Mouse (Mus musculus): Measurements from ENCODE around the gene Fto. TPM values are rescaled to one million over a fixed set of nuclear protein-coding genes. Genes with fewer than 3 reads are reported as not detected.

Fto gene
- polyA plus RNA-seq, 1 experiment from 2014 or later = 120 TPM

DNA sequence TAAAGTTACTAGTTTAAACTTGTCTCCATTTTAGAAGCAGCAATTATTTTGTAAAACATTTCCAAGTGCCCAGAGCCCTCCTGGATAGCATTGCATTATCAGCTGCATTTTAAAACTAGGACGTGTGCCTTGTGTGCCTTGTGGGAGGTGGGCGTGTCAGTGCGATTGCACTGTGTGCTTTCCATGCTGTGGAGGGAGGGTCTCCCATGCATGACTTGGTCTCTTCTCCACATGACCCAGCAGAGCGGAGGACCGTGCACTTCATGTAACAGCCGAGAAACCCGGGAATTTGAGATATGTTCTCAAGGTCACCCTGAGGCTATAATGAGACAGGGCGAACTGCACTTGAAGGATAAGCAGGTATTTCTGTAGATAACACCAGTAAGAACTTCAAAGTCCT lies 347.6 kb downstream of the Fto start:
- 83% methylated on average over 8 of the region's 8 CpGs for WGBS
- H3K4me1 ChIP-seq (replicated peaks) = peaks cover 27% of the 10 kb centered on the region
- H3K9me3 ChIP-seq = no peaks in the 10 kb centered on the region
- ATAC-seq (ENCODE audit: low read depth) = no peak
- no peak overlapping the region for H3K4me2 ChIP-seq
- no peak overlapping the region for H3K4me3 ChIP-seq
- peaks cover 50% of the 10 kb centered on the region for H3K27me3 ChIP-seq
- no peak overlapping the region for H3K27ac ChIP-seq (replicated peaks)
- H3K9ac ChIP-seq = no peak overlapping the region
- H3K36me3 ChIP-seq = no peaks in the 10 kb centered on the region

DNA sequence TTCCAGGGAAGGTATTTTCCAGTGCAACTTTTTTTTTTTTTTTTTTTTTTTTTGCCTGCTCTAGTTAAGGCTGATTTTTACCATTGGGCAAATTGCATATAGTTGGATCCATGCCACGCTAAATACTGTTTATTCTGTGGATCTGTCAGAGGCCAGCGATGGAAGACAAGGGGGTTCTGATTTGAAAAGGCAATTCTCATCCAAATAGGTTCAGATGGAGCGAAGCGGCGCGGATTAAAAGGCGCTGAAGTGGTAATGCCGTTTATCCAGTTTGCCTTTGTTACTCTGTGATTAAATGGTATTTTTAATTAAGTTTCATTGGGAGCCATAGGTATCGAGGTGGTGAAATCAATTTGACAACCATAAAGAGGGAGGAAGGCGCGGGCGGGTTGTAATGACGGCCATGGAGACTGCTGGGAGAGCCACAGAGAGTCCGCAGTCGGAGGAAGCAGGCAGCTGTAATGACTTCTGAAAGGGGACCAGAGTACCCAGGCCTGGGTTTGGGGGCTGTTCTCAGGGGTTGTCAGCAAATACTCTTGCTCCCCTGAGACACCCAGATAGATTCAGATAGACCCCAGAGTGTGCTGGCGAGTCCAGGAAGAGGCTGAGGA lies 356.2 kb downstream of the Fto start:
- peak; percentile 24; the same call in 1 of the 2 replicates for ATAC-seq (ENCODE audit: low read depth)
- Histone ChIP-seq H3K4me2 (no peak overlapping the region), H3K9me3 (no peaks in the 10 kb centered on the region), H3K36me3 (no peaks in the 10 kb centered on the region), H3K4me1 (replicated peaks) (peaks cover 25% of the 10 kb centered on the region), H3K4me3 (no peak overlapping the region), H3K27me3 (peaks cover 68% of the 10 kb centered on the region), H3K9ac (no peak overlapping the region), H3K27ac (replicated peaks) (no peak overlapping the region)
- WGBS = 43% methylated on average over 16 of the region's 16 CpGs

DNA sequence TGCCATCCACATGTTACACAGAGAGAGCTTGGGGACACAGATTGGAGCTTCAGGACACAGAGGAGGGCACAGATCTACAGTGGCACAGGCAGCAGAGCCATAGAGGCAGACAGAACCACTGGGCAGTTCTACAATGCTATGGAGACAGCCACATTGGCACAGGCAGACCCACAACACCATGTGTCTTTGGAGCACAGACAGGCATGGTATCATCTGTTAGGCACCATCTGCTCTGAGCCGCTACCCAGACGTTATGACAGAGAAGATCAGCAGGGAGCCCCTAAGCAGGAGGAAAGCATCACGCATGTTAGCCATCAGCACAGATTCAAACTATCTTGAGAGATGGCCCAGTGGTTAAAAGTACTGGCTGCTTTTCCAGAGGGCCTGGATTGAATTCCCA lies 363.6 kb downstream of the Fto start:
- peaks cover 88% of the 10 kb centered on the region for H3K27me3 ChIP-seq
- no peaks in the 10 kb centered on the region for H3K9me3 ChIP-seq
- H3K4me1 ChIP-seq (replicated peaks) = peaks cover 20% of the 10 kb centered on the region
- no peak overlapping the region for H3K9ac ChIP-seq
- 39% methylated on average over 3 of the region's 3 CpGs for WGBS
- H3K4me2 ChIP-seq = no peak overlapping the region
- peak; percentile 40; the same call in 1 of the 2 replicates for ATAC-seq (ENCODE audit: low read depth)
- H3K36me3 ChIP-seq = no peaks in the 10 kb centered on the region
- no peak overlapping the region for H3K27ac ChIP-seq (replicated peaks)
- no peak overlapping the region for H3K4me3 ChIP-seq

DNA sequence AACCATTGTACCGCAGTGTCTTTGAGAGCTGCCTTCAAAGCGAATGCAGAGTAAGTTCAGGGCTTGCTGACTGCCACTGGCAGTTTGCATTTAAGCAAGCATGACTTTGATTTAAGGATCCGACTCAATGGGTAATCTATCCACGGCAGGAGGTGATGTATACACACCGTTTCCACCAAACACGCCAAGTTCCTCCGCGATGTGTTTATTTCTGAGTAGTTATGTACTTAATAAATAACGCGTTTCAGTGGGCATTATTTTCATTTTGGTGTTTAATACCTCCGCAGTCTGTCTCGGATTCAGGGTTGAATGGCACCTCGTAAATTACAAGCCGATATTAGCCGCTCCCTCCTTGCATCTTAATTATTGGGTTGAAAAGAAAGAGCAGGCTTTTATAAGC lies 366.1 kb downstream of the Fto start:
- Histone ChIP-seq H3K27me3 (peaks cover 88% of the 10 kb centered on the region), H3K4me1 (replicated peaks) (peaks cover 20% of the 10 kb centered on the region), H3K9ac (no peak overlapping the region), H3K4me2 (peak overlapping the region; percentile 13; the same call in 1 of the 2 replicates), H3K27ac (replicated peaks) (no peak overlapping the region), H3K9me3 (no peaks in the 10 kb centered on the region), H3K36me3 (no peaks in the 10 kb centered on the region), H3K4me3 (no peak overlapping the region)
- ATAC-seq (ENCODE audit: low read depth) = no peak
- WGBS = 12% methylated on average over 15 of the region's 15 CpGs

- no peak overlapping the region for H3K9ac ChIP-seq
- no peaks in the 10 kb centered on the region for H3K36me3 ChIP-seq
- H3K9me3 ChIP-seq = no peaks in the 10 kb centered on the region
- no peak overlapping the region for H3K4me3 ChIP-seq
- no peak overlapping the region for H3K4me2 ChIP-seq
- H3K4me1 ChIP-seq (replicated peaks) = peaks cover 23% of the 10 kb centered on the region
- no peak for ATAC-seq (ENCODE audit: low read depth)
- H3K27ac ChIP-seq (replicated peaks) = no peak overlapping the region
- WGBS = 39% methylated on average over 5 of the region's 5 CpGs
- peaks cover 91% of the 10 kb centered on the region for H3K27me3 ChIP-seq
These were observed 366.8 kb downstream of the Fto start for GRCm38 (mm10) chr8:91680125-91680524.

DNA sequence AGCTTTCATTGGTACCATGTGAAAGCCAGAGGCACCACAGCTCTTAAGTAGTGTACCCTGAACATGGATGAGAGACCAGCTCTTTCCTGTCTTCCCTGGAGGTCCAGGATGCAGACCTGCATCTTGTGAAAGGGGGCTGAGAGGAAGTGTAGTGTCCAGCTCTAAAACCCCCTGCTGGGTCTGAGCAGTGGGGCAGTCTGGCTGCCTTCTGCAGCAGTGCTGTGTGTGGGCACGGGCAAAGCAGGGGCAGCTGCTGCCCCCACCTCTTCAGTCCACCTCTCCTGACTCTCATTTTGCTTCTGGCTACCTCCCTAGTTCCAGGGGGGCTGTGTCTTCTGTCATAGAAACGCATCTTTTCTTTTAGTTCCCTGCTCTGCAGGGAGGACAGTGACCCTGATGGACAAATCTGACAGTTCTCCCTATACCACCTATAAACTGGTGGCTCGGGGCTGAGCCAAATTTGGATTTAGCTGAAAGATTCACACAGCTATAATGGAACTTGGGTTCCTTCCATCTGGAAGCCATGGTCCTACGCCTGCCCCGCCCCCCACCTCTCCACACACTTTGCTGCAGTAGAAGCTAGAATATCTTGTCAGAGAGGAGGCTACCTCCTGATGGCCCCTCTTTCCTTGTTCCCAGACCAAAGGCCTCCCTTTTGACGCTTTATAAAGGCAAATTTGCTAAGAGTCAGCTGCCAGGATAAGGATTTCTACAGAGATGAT lies 371.4 kb downstream of the Fto start:
- 72% methylated on average over 6 of the region's 6 CpGs for WGBS
- ATAC-seq (ENCODE audit: low read depth) = no peak

GRCm38 (mm10) chr8:91685408-91685807 lies 372.1 kb downstream of the Fto start:
- Histone ChIP-seq H3K27me3 (peaks cover 71% of the 10 kb centered on the region), H3K4me3 (no peak overlapping the region), H3K4me1 (replicated peaks) (0 out of 2 replicates have a peak, but pooled peaks cover 4% of the 10 kb centered on the region), H3K27ac (replicated peaks) (no peak overlapping the region), H3K4me2 (no peak overlapping the region), H3K9me3 (no peaks in the 10 kb centered on the region), H3K36me3 (no peaks in the 10 kb centered on the region), H3K9ac (no peak overlapping the region)
- 36% methylated on average over 3 of the region's 3 CpGs for WGBS
- no peak for ATAC-seq (ENCODE audit: low read depth)

More for the DNA sequence above, 371.4 kb downstream of the Fto start:
- Histone ChIP-seq H3K4me1 (replicated peaks) (peaks cover 8% of the 10 kb centered on the region), H3K36me3 (no peaks in the 10 kb centered on the region), H3K4me2 (no peak overlapping the region), H3K9ac (no peak overlapping the region), H3K4me3 (no peak overlapping the region), H3K9me3 (no peaks in the 10 kb centered on the region), H3K27ac (replicated peaks) (no peak overlapping the region), H3K27me3 (peaks cover 74% of the 10 kb centered on the region)

GRCm38 (mm10) chr8:91692056-91692721 lies 378.9 kb downstream of the Fto start:
- Histone ChIP-seq H3K4me2 (no peak overlapping the region), H3K27ac (replicated peaks) (no peak overlapping the region), H3K9ac (no peak overlapping the region), H3K4me1 (replicated peaks) (peaks cover 11% of the 10 kb centered on the region), H3K36me3 (no peaks in the 10 kb centered on the region), H3K27me3 (peaks cover 47% of the 10 kb centered on the region), H3K9me3 (no peaks in the 10 kb centered on the region), H3K4me3 (no peak overlapping the region)
- no peak for ATAC-seq (ENCODE audit: low read depth)
- 10% methylated on average over 15 of the region's 15 CpGs for WGBS

GRCm38 (mm10) chr8:91706533-91706932 lies 393.2 kb downstream of the Fto start:
- Histone ChIP-seq H3K4me1 (replicated peaks) (peaks cover 27% of the 10 kb centered on the region), H3K9me3 (no peaks in the 10 kb centered on the region), H3K36me3 (no peaks in the 10 kb centered on the region), H3K27me3 (peaks cover 10% of the 10 kb centered on the region; the same call in 1 of the 2 replicates), H3K4me3 (no peak overlapping the region), H3K27ac (replicated peaks) (no peak overlapping the region), H3K4me2 (no peak overlapping the region), H3K9ac (no peak overlapping the region)
- WGBS = 83% methylated on average over 5 of the region's 5 CpGs
- ATAC-seq (ENCODE audit: low read depth) = no peak

GRCm38 (mm10) chr8:91708661-91709060 lies 395.3 kb downstream of the Fto start:
- H3K27ac ChIP-seq (replicated peaks) = no peak overlapping the region
- no peak overlapping the region for H3K4me3 ChIP-seq
- 23% methylated on average over 7 of the region's 7 CpGs for WGBS
- no peak overlapping the region for H3K9ac ChIP-seq
- H3K36me3 ChIP-seq = no peaks in the 10 kb centered on the region
- H3K4me1 ChIP-seq (replicated peaks) = peaks cover 41% of the 10 kb centered on the region
- no peaks in the 10 kb centered on the region for H3K9me3 ChIP-seq
- no peak overlapping the region for H3K4me2 ChIP-seq
- H3K27me3 ChIP-seq = peaks cover 13% of the 10 kb centered on the region; the same call in 1 of the 2 replicates
- ATAC-seq (ENCODE audit: low read depth) = no peak

DNA sequence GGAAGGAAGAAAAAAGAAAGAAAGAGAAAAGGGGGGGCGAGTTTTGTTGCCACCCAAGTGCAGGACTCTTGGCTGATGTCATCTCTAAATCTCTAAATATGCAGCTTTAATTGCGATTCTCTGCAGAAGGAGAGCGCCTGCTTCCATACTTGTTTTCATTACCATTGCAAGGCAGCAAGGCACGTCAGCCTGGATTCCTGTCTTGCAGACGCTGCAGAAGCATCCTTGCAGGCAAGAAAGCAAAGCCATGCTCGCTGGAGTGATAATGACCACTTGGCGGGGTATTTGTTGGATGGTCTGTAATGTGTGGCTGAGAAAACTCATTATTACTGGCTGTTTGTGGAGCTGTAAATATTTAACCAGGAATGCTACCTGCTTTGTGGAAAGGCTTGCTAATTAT lies 396.4 kb downstream of the Fto start:
- Histone ChIP-seq H3K9ac (no peak overlapping the region), H3K27me3 (peaks cover 19% of the 10 kb centered on the region; the same call in 1 of the 2 replicates), H3K36me3 (no peaks in the 10 kb centered on the region), H3K4me1 (replicated peaks) (peaks cover 50% of the 10 kb centered on the region), H3K4me2 (no peak overlapping the region), H3K27ac (replicated peaks) (no peak overlapping the region), H3K9me3 (no peaks in the 10 kb centered on the region), H3K4me3 (no peak overlapping the region)
- 26% methylated on average over 7 of the region's 7 CpGs for WGBS
- ATAC-seq (ENCODE audit: low read depth) = no peak

DNA sequence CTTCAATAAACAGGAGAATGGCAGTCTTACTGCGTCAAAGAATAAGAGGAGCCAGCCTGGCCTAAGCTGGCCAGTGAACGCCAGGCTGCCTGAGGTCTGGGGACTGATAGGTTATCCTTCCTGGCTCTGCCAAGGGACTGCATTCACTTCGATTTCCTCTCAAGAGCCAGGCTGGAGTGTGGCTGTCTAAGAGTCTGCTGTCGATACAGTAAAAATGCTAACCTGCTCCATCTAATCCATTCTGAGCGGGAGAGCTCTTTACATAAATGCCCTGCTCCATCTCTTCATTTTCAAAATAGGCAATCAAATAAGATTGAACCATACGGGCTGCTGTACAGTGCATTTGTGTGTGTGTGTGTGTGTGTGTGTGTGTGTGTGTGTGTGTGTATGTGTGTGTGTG lies 397.9 kb downstream of the Fto start:
- ATAC-seq (ENCODE audit: low read depth) = no peak

More for the DNA sequence above, 397.9 kb downstream of the Fto start:
- Histone ChIP-seq H3K9ac (no peak overlapping the region), H3K4me3 (no peak overlapping the region), H3K4me2 (no peak overlapping the region), H3K36me3 (no peaks in the 10 kb centered on the region), H3K9me3 (no peaks in the 10 kb centered on the region), H3K27me3 (peaks cover 24% of the 10 kb centered on the region), H3K27ac (replicated peaks) (no peak overlapping the region), H3K4me1 (replicated peaks) (peaks cover 61% of the 10 kb centered on the region)
- WGBS = 47% methylated on average over 6 of the region's 6 CpGs
